Mouse (Mus musculus) MEL (cell line): Measurements from ENCODE around the gene Ubxn10.

Experiments used
- BHLHE40 ChIP-seq: IDR thresholded peaks from 2 replicates; pipeline ENCODE4 v1.6.1; 2012; ENCODE audit warnings: low read depth, mild to moderate bottlenecking, inconsistent platforms, low read length, improper control_type of control experiment, borderline replicate concordance
- CTCF ChIP-seq, 3 experiments: IDR thresholded peaks in 2 of 3; conservative IDR thresholded peaks in 1 of 3; 2 replicates each; pipeline ENCODE4 v1.5.1; 2011 to 2012; ENCODE audit warnings: low read length in 3 of 3, low read depth in 2 of 3, mild to moderate bottlenecking in 2 of 3, improper control_type of control experiment in 1 of 3, inconsistent platforms in 1 of 3, mixed read lengths in 1 of 3, moderate library complexity in 1 of 3; ENCODE audit not compliant: control insufficient read depth in 1 of 3, insufficient read depth in 1 of 3, poor library complexity in 1 of 3, severe bottlenecking in 1 of 3
- E2F4 ChIP-seq: IDR thresholded peaks from 2 replicates; pipeline ENCODE4 v1.6.1; 2011; ENCODE audit warnings: low read depth, low read length, improper control_type of control experiment, borderline replicate concordance
- HCFC1 ChIP-seq: IDR thresholded peaks from 2 replicates; pipeline ENCODE4 v1.6.1; 2012; ENCODE audit warnings: low read depth, mild to moderate bottlenecking, inconsistent platforms, low read length, improper control_type of control experiment, moderate library complexity

GRCm38 (mm10) chr4:138709246-138709645 is 27.7 kb downstream of the Ubxn10 start:
- TF ChIP-seq E2F4, result no peak
- TF ChIP-seq HCFC1, result no peak
- no peak for TF ChIP-seq BHLHE40
- TF ChIP-seq CTCF (IDR thresholded peaks at IDR 0.05 in 2 of 3, conservative IDR thresholded peaks at IDR 0.05 in 1 of 3; ENCODE audit: control insufficient read depth in 1 of 3, insufficient read depth in 1 of 3, low read depth in 2 of 3, low read length in 3 of 3, poor library complexity in 1 of 3, severe bottlenecking in 1 of 3), result no peak
